Mouse (Mus musculus): ENCODE results near the gene Ebf4.

The Ebf4 gene

DNA sequence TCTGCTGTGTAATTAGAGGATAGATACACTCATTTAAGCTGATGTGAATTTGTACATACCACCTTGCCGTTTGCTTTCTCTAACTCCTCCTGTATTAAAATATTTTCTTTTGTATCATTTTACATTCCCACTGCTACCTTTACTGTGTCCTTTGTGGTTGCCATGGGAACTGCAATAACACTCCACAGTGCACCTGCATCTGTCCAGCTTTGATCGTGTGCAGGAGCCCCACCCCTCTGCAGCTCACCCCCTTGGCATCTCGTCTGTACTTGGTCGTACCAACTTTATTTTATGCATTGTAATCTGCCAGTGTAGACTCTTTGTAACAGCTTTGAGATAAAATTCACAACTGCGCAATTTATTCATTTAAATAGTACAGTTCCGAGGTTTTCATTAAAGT lies 88.9 kb downstream of the Ebf4 start:
- DNase-seq (ENCODE audit: extremely low spot score), result no peak

DNA sequence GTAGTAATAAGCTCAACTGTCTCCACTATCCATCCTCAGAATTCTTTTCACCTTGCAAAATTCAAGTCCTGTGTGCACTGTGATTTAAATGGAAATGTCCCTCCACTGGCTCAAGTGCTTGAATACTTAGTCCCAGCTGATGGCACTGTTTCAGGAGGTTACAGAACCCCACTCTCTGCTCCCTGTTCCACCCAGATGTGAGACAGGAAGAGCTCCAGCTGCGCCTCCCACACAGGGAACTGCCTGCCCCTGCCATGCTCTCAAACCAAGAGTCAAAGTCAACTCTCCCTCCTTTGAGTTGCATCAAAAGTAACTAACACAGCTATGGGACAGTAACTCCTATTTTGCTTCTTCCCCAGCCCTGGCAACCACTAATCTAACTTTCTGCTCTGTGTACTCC lies 91.2 kb downstream of the Ebf4 start:
- DNase-seq (ENCODE audit: extremely low spot score), result no peak

DNA sequence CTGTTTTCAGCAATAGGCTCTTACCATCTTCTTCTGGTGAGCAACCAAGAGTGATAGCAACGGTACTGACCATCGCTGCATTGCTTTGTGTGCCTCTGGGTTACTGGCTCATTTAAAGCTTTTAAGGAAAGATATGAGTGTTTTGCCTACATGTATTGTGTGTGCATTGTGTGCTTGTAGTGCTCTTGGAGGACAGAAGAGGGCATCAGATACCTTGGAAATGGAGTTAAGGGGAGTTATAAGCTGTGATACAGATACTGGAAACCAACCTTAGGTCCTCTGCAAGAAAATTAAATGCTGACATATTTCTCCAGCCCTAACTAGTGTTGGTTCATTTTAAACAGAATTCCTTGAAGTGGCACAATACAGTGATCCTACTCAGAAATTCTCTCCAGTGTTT lies 93.8 kb downstream of the Ebf4 start:
- DNase-seq (ENCODE audit: extremely low spot score), result no peak

DNA sequence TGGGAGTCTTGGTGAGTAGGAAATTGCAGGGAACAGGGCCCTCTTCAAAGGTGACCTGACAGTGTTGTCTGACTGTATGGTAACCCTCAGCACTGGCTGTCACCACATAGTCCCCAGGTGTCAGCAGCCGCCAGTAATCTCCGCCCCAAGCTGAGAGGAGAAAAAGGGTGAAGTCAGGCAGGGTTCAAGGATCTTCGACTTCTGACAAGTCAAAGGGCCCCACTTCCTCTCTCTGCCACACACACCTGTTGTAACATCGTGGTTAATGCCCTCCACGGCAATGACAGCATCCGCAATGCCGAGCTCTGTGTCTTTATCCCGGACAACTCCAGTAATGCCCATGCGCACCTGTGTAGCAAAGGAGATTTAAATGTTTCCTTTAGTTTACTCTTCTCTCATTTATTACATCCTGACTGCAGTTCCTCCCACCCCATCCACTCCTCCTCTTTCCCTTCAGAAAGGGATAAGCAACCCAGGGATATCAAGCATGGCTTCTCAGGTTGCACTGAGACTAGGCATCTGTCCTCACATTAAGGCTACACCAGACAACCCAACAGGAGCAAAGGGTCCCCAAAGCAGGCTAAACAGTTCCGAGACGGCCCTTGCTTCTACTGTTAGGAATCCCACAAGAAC lies 96.1 kb downstream of the Ebf4 start:
- DNase-seq (ENCODE audit: extremely low spot score), result no peak

DNA sequence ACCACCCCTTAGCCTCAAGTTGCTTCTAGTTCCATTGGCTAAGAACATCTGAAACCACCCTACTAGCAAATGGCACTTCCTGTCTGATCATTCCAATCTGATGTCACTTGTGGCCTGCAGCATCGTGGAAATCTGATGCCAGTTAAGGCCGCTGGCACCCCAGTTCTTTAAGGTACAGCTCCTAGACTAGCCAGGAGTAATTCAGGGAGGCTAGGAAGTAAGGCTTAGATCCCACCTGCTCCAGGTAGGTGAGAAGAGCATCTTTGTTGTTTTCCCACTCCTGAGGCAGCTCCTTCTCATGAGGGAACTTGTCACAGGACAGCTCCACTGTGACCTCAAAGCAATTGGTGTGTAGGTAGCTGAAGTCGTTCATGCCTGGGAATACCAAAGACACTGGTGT lies 97.9 kb downstream of the Ebf4 start:
- no peak for DNase-seq (ENCODE audit: extremely low spot score)

DNA sequence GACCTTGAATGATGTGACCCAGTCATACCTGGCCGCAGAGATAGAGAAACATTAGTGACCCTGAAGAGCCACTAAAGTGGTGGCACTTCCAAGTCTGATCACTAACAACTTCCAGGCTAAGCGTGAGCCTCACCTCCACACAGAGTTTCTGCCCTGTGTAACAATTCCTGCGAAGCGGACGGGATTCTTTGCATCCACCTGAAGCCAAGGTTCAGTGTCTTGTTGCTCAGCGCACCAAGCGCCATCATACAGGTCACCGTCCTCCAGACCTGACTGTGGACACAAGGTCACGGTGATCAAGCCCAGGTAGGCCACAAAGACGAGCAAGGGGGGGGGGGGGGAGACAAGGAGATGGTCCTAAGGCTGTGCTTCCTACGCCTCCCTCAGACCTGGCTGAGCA lies 100.7 kb downstream of the Ebf4 start:
- DNase-seq (ENCODE audit: extremely low spot score), result no peak

DNA sequence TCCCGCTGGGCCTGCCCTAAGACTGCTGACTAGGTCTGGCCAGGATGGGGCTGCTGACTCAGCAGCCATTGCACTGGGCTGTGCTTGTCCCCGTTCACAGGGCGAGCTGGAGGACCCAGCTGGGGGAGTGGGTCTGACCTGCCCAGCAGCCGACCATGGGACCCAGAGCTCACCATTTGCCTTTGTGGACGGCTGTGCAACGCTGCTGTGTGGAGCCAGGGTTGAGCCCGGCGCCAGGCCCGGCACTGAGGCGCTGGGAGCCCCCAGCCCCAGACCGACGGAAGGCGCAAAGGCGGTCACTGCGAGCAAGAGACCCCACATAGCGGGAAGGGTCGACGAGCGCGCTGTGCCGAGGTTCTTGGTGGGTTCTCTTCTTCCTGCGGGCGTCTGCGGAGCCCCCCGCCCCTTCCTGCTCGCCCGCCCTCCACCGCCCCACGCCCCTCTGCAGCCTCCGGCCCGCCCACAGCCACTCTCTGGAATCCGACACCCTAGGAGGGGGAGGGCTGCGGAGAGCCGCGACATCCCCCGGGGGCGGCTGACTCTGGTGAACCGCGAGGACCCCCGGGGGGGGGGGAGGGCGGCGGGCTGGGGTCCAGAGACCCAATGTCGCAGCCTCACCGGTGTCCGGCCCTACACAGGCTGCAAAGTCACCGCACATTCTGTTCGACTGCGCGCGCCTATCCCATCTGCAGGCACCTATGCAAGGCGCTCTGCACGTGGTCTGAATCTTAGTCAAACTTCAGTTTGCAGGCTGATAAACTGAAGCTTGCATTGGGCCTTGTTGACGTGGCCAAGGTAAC lies 102.4 kb downstream of the Ebf4 start, which contains the start of gene Cpxm1:
Gene Cpxm1 (minus strand): TSS at position 389 of the 800 bp plus-strand sequence.
- peak; percentile 87 for DNase-seq (ENCODE audit: extremely low spot score)

DNA sequence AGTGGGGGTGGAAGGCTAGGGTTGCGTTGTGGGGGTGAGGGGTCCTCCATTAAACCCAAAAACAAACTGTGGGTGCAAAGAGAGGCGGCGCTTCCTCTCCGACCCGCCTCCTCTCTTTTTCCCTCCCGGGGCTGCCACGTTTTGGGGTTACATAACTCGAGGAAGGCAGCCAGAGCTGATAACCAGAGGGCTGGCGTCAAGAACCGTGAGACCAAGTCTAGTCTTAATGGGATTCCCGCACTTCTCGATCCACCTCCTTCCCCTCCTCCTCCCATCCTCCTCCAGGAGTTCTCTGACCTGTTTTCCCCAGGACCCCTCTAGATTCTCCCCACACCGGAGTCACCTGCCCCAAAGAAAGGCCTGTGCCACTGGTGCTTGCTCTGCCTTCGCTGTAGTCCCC lies 103.1 kb downstream of the Ebf4 start:
- no peak for DNase-seq (ENCODE audit: extremely low spot score)

DNA sequence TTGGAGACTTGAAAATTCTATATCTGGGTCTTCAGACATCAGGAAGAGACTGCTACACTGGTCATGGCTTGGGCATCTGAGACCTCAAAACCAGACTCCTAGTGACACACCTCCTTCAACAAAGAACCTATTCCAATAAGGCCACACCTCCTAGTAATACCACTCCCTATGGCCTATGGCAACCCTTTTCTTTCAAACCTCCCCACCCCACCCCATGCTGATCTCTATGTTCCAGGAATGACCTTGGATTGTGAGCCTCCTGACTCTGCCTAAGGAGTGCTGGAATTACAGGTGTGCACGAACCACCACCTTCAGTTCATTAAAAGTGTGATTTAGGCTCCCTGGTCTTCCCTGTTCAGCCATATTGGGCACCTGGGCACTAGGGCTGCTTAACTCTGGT lies 105.1 kb downstream of the Ebf4 start:
- DNase-seq (ENCODE audit: extremely low spot score), result no peak

DNA sequence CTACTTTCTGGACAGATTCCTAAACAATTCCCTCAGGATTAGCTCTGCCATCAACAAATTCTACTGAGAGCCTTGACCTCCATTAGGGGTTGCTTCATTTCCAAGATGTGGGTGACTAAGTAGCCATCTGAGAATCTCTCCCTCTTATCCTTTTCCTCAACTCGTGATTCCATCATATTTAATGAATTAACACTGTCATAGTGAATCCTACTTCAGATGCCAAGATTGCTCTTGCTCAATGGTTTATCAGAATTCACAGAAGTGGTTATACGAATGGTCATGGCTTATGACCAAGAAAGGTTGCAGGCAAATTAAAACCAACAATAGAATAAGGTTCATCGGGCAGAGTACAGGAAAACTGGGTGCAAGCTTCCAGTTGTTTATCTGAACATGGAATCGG lies 106.9 kb downstream of the Ebf4 start:
- no peak for DNase-seq (ENCODE audit: extremely low spot score)

DNA sequence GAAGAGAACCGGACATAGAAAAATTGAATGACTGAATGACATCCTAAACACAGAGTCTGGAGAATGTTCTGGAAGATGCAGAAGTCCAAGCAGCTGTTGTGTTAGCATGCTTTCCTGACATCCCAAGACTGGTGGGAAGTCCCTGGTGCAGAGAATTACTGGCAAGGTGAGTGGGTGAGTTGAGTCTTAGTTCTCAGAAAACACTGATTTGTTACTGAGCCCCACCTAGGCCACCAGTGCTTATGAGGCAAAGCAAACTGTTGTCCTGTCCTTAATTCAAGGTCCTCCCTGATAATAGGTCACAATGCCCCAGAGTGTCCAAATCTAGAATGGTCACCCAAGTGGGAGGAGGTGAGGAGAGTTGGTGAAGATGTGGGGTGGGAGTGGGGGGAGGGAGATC lies 110.0 kb downstream of the Ebf4 start, which contains the start of the genes Gm28372 and 1700020A23Rik:
Gene Gm28372 (plus strand): TSS at position 301 of the 400 bp plus-strand sequence.
Gene 1700020A23Rik (plus strand): TSS at position 321 of the 400 bp plus-strand sequence.
- DNase-seq (ENCODE audit: extremely low spot score), result no peak

DNA sequence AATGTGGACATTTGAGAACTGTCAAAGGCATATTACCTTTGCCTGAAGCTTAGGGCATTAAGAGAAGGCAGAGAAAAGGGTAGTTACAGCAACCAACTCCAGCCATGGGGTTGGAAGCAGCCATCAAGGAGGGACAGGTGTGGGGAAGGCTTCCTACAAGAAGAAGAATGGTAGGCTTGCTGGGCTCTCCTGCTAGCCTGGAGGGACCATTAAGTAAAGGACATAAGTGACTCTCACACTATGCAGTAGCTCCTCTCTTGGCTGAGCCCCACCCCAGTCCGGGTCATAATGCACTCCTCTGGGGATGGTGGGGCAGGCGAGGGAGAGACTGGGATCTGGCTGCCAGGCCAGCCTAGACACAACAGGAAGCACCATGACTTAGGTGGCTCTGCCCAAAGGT lies 111.2 kb downstream of the Ebf4 start, which contains the start of gene Tmem239:
Gene Tmem239 (plus strand): TSS at position 301 of the 400 bp plus-strand sequence.
- no peak for DNase-seq (ENCODE audit: extremely low spot score)

DNA sequence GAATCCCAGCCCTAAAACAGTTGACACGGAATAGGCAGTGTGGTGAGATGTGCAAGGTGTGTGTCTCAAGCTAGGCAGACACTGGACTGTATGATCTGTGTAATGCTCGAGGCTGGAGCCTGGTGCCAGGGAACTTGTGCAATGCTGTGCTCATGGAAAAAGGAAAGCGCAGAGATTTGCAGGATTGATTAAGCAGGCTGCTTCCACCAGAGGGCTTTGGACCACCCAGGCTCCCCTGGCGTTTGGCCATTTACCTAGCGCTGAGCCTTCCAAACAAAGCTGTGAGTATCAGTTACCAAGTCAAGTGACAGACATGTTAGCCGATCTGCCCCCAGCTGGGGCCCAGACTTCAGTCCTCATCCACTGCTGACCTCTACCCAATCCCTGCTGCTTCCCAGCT lies 113.2 kb downstream of the Ebf4 start:
- peak; percentile 41 for DNase-seq (ENCODE audit: extremely low spot score)

DNA sequence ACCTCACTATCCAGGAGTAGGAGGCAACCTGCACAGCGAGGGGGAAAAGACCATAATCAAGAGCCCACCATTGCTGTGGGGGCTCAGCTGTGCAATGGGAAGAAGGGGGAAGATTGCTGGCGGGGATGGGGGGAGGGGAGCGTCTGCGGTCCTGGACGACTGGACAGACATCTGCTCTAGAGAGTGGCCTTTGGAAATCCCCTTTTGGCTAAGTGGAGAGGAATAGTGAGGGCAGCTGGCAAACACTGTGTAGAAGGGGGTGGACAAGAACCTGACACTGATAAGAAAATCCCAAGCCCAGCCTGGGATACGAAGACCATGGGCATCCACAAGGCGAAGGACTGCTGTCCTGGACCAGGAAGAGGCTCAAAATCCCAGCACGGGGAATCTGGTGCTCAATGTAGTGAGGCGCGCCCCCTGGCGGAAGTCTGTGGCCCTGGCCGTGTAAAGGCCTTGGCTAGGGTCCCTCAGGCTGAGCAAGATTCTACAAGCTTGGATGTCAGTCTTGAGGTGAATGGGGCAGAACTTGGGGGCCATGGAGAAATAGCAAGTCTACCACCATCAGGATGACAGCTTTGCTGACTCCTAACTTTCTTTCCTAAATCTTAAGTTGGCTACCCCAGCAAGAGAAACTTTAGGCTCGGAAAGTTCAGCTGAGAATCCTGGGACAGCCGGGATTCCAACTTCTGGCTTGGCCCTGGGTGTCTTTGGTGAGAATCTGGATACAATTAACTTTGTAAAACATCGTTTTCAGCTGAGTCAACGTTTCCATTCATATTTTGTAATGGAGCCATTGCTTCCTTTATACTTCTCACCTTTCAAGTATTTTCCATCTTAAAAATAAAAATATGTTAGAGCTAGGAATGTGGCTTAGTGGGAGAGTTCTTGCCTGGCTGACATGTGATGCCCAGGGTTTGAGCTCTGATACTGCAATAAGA lies 116.9 kb downstream of the Ebf4 start:
- peak; percentile 82 for DNase-seq (ENCODE audit: extremely low spot score)

DNA sequence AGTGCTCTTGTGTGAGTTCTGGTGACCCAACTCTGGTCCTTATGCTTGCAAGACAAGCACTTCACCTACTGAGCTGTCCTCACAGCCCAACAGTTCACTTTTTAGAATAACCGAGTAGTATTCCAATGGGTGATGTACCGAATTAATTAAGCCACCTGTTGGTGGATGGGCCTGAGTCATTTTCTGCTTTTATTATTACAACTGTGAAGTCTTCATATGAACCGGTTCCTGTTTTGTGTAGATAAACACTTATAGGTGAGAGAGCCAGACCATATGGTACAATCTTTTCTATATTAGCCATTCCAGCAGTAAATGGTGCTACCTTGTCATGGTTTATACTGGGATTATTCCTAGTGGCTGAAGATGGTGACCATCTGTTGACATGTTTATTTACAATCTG lies 117.8 kb downstream of the Ebf4 start:
- DNase-seq (ENCODE audit: extremely low spot score), result no peak

DNA sequence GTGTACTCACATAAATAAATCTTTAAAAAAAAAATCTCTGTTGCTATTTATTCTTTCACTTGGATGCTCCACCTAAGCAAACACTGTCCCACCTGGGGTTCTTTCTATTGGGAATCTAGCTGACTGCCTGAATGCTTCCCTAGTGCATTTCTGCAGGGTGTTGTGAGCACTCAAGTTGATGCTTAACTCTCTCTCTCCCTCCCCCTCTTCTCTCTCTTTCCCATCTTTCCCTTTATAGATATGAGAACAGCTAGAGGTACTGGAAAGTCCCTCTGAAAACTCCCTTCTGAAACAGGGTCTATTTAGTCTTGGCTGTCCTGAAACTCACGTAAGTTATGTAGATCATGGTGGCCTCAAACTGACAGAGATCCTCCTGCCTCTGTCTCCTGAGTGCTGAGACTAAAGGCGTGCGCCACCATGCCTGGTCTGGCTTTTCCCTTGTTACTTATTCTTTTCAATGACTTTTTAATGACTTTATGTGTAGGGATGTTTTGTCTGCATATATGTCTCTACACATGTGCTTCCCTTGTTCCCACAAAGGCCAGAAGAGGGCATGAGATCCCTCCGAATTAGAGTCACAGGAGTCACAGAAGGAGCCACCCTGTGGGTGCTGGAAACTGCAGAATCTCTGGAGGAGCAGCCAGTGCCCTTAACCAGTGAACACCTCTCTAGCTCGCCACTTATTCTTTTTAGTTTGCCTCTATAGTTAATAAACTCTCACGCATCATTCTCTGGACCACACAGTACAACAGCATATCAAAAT lies 119.3 kb downstream of the Ebf4 start:
- no peak for DNase-seq (ENCODE audit: extremely low spot score)

Measured in embryo, embryonic 9.5 days (tissue).